Mouse (Mus musculus) ES-E14 (cell line): ENCODE measurements around the gene Gbgt1. TPM values are rescaled to one million over a fixed set of nuclear protein-coding genes. Genes with fewer than 3 reads are reported as not detected.

Source experiments
- DNase-seq: peaks from one replicate; pipeline ENCODE4 v3.0.0-alpha.2; 2013; ENCODE audit warnings: low read depth, low spot score
- H3K27ac ChIP-seq: 2 replicates; pipeline ENCODE4 v1.5.1; 2012; ENCODE audit warnings: low read depth, mild to moderate bottlenecking, low read length, moderate library complexity, mixed read lengths; ENCODE audit not compliant: poor library complexity, insufficient read depth, severe bottlenecking
- H3K36me3 ChIP-seq: 2 replicates; pipeline ENCODE4 v1.6.1; 2012; ENCODE audit warnings: mild to moderate bottlenecking, low read length, moderate library complexity, mixed read lengths; ENCODE audit not compliant: control insufficient read depth, poor library complexity, insufficient read depth, severe bottlenecking
- H3K4me1 ChIP-seq, 2 experiments: fragments of 150-350 bp in 1 of 2; sonication (generic) in 1 of 2; 2 replicates each; pipeline ENCODE4 v1.6.1; 2012; ENCODE audit warnings: low read length in 2 of 2, mild to moderate bottlenecking in 1 of 2, mixed read lengths in 1 of 2; ENCODE audit not compliant: control insufficient read depth in 2 of 2, insufficient read depth in 2 of 2, poor library complexity in 1 of 2
- H3K4me3 ChIP-seq, 2 experiments: fragments of 150-350 bp in 1 of 2; sonication (generic) in 1 of 2; 2 replicates each; pipeline ENCODE4 v1.5.1; 2012; ENCODE audit warnings: low read length in 2 of 2, low read depth in 1 of 2, mild to moderate bottlenecking in 1 of 2, mixed read lengths in 1 of 2; ENCODE audit not compliant: insufficient read depth in 1 of 2, poor library complexity in 1 of 2, severe bottlenecking in 1 of 2
- H3K9ac ChIP-seq: 2 replicates; pipeline ENCODE4 v1.6.1; 2012; ENCODE audit warnings: low read depth, mild to moderate bottlenecking, low read length, mixed read lengths; ENCODE audit not compliant: poor library complexity, insufficient read depth, severe bottlenecking
- H3K9me3 ChIP-seq: fragments of 150-350 bp; sonication (generic); 2 replicates; pipeline ENCODE4 v1.6.1; 2012; ENCODE audit warnings: low read depth, mild to moderate bottlenecking, low read length; ENCODE audit not compliant: control insufficient read depth, insufficient read depth
- CHD2 ChIP-seq: IDR thresholded peaks from 2 replicates; pipeline ENCODE4 v1.6.1; 2014; ENCODE audit warnings: mild to moderate bottlenecking, low read depth, low read length, inconsistent platforms
- HCFC1 ChIP-seq: IDR thresholded peaks from 2 replicates; pipeline ENCODE4 v1.6.1; 2012; ENCODE audit warnings: low read length, inconsistent platforms, borderline replicate concordance; ENCODE audit not compliant: insufficient read depth
- MAFK ChIP-seq: IDR thresholded peaks from 2 replicates; pipeline ENCODE4 v1.6.1; 2014; ENCODE audit warnings: mild to moderate bottlenecking, low read depth, low read length, inconsistent platforms; ENCODE audit not compliant: insufficient read depth
- ZC3H11A ChIP-seq: IDR thresholded peaks from 2 replicates; pipeline ENCODE4 v1.6.1; 2012; ENCODE audit warnings: low read depth, mild to moderate bottlenecking, inconsistent platforms, low read length, borderline replicate concordance
- ZNF384 ChIP-seq: IDR thresholded peaks from 2 replicates; pipeline ENCODE4 v1.6.1; 2012; ENCODE audit warnings: low read depth, low read length, inconsistent platforms
- in situ Hi-C, 2 experiments: fragments of 600-800 bp; cut with MboI; formaldehyde crosslinking; loops; one replicate each; pipeline ENCODE4 v1.15.1; 2025; ENCODE audit warnings: low sequenced_read_pairs in 2 of 2, inconsistent platforms in 1 of 2; ENCODE audit not compliant: unreplicated experiment in 2 of 2
- total RNA-seq: library from RNA; depleted of rRNA; stranded (reverse); fragments of 300-350 nt; gene quantifications from 2 replicates; pipeline ENCODE4 v1.2.3, GENCODE M21; 2012

Gbgt1 gene
- total RNA-seq, 1 experiment: 1.4 TPM

GRCm38 (mm10) chr2:28495801-28496595, 693 bp upstream of the Gbgt1 start:
- no peak for DNase-seq
- TF ChIP-seq ZNF384 (no peak), ZC3H11A (no peak), CHD2 (no peak), MAFK (no peak), HCFC1 (no peak)
- in situ Hi-C loops: no loop called here
- Histone ChIP-seq H3K4me1 (peaks cover 0 to 3% of the 10 kb centered on the region in 2 experiments; a peak in 1 of 4 replicates), H3K9ac (no peak overlapping the region), H3K27ac (no peak overlapping the region), H3K4me3 (no peak overlapping the region), H3K36me3 (no peaks in the 10 kb centered on the region), H3K9me3 (peaks cover 3% of the 10 kb centered on the region; the same call in 1 of the 2 replicates)

DNA sequence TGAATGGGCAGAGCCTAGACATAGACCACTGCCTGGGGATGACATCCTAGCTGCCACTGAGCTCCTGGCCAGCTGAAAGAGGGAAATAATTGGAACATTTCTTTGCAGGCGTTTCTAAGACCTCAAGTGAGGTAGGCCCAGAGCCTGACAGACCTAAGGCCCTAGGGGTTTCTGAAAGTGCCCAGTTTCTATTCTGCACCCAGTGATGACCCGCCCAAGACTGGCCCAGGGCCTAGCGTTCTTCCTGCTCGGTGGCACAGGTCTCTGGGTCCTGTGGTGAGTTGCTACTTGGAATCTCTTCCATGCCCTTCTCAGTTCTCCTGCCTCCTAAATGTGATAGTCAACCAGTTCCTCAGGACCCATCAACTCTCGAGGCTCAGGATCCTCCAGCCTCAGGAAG, 870 bp downstream of the Gbgt1 start:
- in situ Hi-C loops: no loop called here
- H3K4me3 ChIP-seq: no peak overlapping the region
- peaks cover 0 to 3% of the 10 kb centered on the region in 2 experiments; a peak in 1 of 4 replicates for H3K4me1 ChIP-seq
- peaks cover 3% of the 10 kb centered on the region; the same call in 1 of the 2 replicates for H3K9me3 ChIP-seq
- H3K36me3 ChIP-seq: no peaks in the 10 kb centered on the region
- no peak overlapping the region for H3K27ac ChIP-seq
- no peak for DNase-seq
- H3K9ac ChIP-seq: no peak overlapping the region
- no peak for TF ChIP-seq HCFC1
- no peak for TF ChIP-seq ZC3H11A
- no peak for TF ChIP-seq CHD2

GRCm38 (mm10) chr2:28498431-28498830, 1.7 kb downstream of the Gbgt1 start:
- peaks cover 0 to 3% of the 10 kb centered on the region in 2 experiments; a peak in 1 of 4 replicates for H3K4me1 ChIP-seq
- in situ Hi-C loops: no loop called here
- no peak overlapping the region for H3K4me3 ChIP-seq
- H3K9ac ChIP-seq: no peak overlapping the region
- H3K9me3 ChIP-seq: peaks cover 3% of the 10 kb centered on the region; the same call in 1 of the 2 replicates
- DNase-seq: no peak
- TF ChIP-seq ZC3H11A: no peak
- TF ChIP-seq ZNF384: no peak
- no peak for TF ChIP-seq CHD2
- no peak for TF ChIP-seq HCFC1
- TF ChIP-seq MAFK: no peak
- H3K27ac ChIP-seq: no peak overlapping the region
- H3K36me3 ChIP-seq: no peaks in the 10 kb centered on the region

DNA sequence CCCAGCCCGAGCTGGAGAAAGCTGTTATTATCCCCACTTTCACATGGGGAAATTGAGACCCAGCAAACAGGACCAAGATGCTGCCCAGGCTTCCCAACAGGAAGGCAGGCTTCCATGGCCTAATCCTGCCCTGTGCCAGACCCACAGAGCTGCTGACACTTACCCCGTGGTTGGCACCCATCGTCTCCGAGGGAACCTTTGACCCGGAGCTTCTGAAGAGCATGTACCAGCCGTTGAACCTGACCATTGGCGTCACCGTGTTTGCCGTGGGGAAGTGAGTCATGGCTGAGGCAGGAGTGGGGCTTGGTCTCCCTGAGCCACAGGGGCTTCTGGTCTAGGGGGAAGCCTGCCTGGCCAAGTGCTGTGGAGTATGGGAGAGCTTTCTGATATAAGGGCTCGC, 6.3 kb downstream of the Gbgt1 start:
- in situ Hi-C loops: no loop called here
- Histone ChIP-seq H3K4me1 (peaks cover 4 to 14% of the 10 kb centered on the region in 2 experiments), H3K36me3 (no peaks in the 10 kb centered on the region), H3K9ac (no peak overlapping the region), H3K27ac (no peak overlapping the region), H3K4me3 (no peak overlapping the region), H3K9me3 (no peaks in the 10 kb centered on the region)
- TF ChIP-seq CHD2 (no peak), ZC3H11A (no peak), ZNF384 (no peak), HCFC1 (no peak), MAFK (no peak)
- no peak for DNase-seq

GRCm38 (mm10) chr2:28504676-28505075, 8.0 kb downstream of the Gbgt1 start:
- Histone ChIP-seq H3K9ac (peak overlapping the region; percentile 38; the same call in 1 of the 2 replicates), H3K27ac (peak overlapping the region; percentile 42), H3K4me1 (peaks cover 4 to 14% of the 10 kb centered on the region in 2 experiments), H3K9me3 (no peaks in the 10 kb centered on the region), H3K36me3 (no peaks in the 10 kb centered on the region), H3K4me3 (peak overlapping the region; percentile 40 to 43)
- DNase-seq: no peak
- no peak for TF ChIP-seq MAFK
- no peak for TF ChIP-seq ZNF384
- no peak for TF ChIP-seq HCFC1
- no peak for TF ChIP-seq CHD2
- no peak for TF ChIP-seq ZC3H11A
- in situ Hi-C loops: no loop called here
